9 mouse cellular contexts compared by ENCODE assay signal in the genomic region with DNA sequence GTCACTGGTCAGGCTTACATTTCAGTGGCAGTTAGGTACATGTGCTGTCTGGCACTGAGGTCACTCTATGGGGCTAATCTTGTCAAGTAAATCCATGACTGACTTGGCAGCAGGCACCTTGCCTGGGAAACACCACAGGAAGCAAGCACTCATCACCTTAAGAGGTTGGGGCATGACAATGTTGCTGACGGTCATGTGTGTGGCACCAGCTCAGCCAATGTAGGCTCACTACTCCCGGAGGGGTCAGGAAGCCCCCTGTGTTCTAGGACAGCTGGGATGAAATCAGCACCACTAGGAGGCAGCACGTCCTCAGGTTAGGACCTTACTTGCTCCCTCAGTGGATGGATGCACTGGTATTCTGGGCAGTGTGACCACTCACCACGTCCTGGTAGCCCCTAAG. TPM values are rescaled to one million over a fixed set of nuclear protein-coding genes. Genes with fewer than 3 reads are reported as not detected.
DNase-seq lines count a peak whose midpoint lies in the region; ATAC-seq and TF ChIP-seq lines count a peak whose summit lies in the region.
"Had no signal": no experiment of that assay in that cellular context is flagged by ENCODE, and none has a peak within 500 bp of the region (broad histone marks: within the 10 kb centered on the region; RNA-seq: fewer than 3 reads in every experiment).

No protein-coding gene starts in this region.

- no peak for TF ChIP-seq POLR2A in brain, embryonic 14.5 days (IDR thresholded peaks at IDR 0.05; ENCODE audit: borderline replicate concordance, extremely low read depth, insufficient read depth, insufficient read length, poor library complexity, severe bottlenecking)

- peak; percentile 36 for TF ChIP-seq CTCF in E14TG2a.4 (conservative IDR thresholded peaks at IDR 0.05; ENCODE audit: low read length)
- peak; percentile 29; the same call in 1 of the 2 replicates for TF ChIP-seq CTCF in brain, embryonic 14.5 days (IDR thresholded peaks at IDR 0.05; ENCODE audit: borderline replicate concordance, extremely low read depth, insufficient read depth, insufficient read length)

- ATAC-seq in kidney, embryonic 16.5 days (ENCODE audit: low FRiP score, low TSS enrichment): no peak
- ATAC-seq in limb, embryonic 12.5 days (ENCODE audit: insufficient number of reproducible peaks, insufficient read depth, low FRiP score, low TSS enrichment, low read depth): no peak
- no peak for ATAC-seq in erythroid progenitor cell, adult 5-6 weeks (replicated peaks; ENCODE audit: low FRiP score, poor library complexity, severe bottlenecking)
- ATAC-seq in cerebellum, adult (ENCODE audit: insufficient number of reproducible peaks, low FRiP score, low TSS enrichment): no peak

- no peaks in the 10 kb centered on the region for H3K27me3 ChIP-seq in kidney, embryonic 16.5 days (ENCODE audit: insufficient read depth, low read length)
- H3K27me3 ChIP-seq in E14TG2a.4 (ENCODE audit: insufficient read depth, low read length): peaks cover 18% of the 10 kb centered on the region
- H3K27me3 ChIP-seq in limb, embryonic 12.5 days: no peaks in the 10 kb centered on the region; the same call in 1 of the 2 replicates

- H3K36me3 ChIP-seq in kidney, embryonic 16.5 days (ENCODE audit: insufficient read depth, low read length): peaks cover 30% of the 10 kb centered on the region
- peaks cover 44% of the 10 kb centered on the region for H3K36me3 ChIP-seq in E14TG2a.4 (ENCODE audit: insufficient read depth, low read length)
- H3K36me3 ChIP-seq in limb, embryonic 12.5 days: peaks cover 53% of the 10 kb centered on the region

- peak; percentile 52 for DNase-seq in kidney, adult 18-20 months
- peak; percentile 5 for DNase-seq in brain, embryonic 14.5 days (ENCODE audit: low read depth)
- DNase-seq in left cerebral cortex, postnatal 14 days (ENCODE audit: low spot score in 2 of 2): no peak

- no peak overlapping the region for H3K27ac ChIP-seq in kidney, embryonic 16.5 days (ENCODE audit: low read length)
- H3K27ac ChIP-seq in limb, embryonic 12.5 days: 0 out of 2 replicates have a peak overlapping the region, but pooled peaks have one; percentile 8
- H3K27ac ChIP-seq: forebrain, embryonic 10.5 days had no signal

- no peak overlapping the region for H3K4me3 ChIP-seq in kidney, embryonic 16.5 days (ENCODE audit: low read length)
- no peak overlapping the region for H3K4me3 ChIP-seq in E14TG2a.4 (replicated peaks; ENCODE audit: low read length)
- no peak overlapping the region for H3K4me3 ChIP-seq in limb, embryonic 12.5 days (replicated peaks)
- H3K4me3 ChIP-seq: forebrain, embryonic 10.5 days had no signal

- no peak overlapping the region for H3K9ac ChIP-seq in kidney, embryonic 16.5 days (replicated peaks; ENCODE audit: low read length)
- no peak overlapping the region for H3K9ac ChIP-seq in limb, embryonic 12.5 days (replicated peaks)

- peaks cover 40% of the 10 kb centered on the region for H3K4me1 ChIP-seq in kidney, embryonic 16.5 days (ENCODE audit: insufficient read depth, low read length)
- H3K4me1 ChIP-seq in E14TG2a.4 (replicated peaks; ENCODE audit: low read depth, low read length): peaks cover 47% of the 10 kb centered on the region
- peaks cover 24% of the 10 kb centered on the region for H3K4me1 ChIP-seq in limb, embryonic 12.5 days (replicated peaks)

- intact Hi-C loops in left cerebral cortex, postnatal 14 days (cut with DNase I): no loop called here

- 48% methylated on average over 4 of the region's 4 CpGs for WGBS in kidney, embryonic 16.5 days
- 54% methylated on average over 4 of the region's 4 CpGs for WGBS in limb, embryonic 12.5 days

- H3K9me3 ChIP-seq in kidney, embryonic 16.5 days (ENCODE audit: low read length): no peaks in the 10 kb centered on the region
- H3K9me3 ChIP-seq in E14TG2a.4 (ENCODE audit: low read length): no peaks in the 10 kb centered on the region
- H3K9me3 ChIP-seq in limb, embryonic 12.5 days: no peaks in the 10 kb centered on the region
- H3K9me3 ChIP-seq: forebrain, embryonic 10.5 days had no signal

- no peak overlapping the region for H3K4me2 ChIP-seq in kidney, embryonic 16.5 days (replicated peaks; ENCODE audit: low read depth, low read length)
- H3K4me2 ChIP-seq in limb, embryonic 12.5 days: no peak overlapping the region

RNA-seq across cellular contexts. Expression of gene Mcrip1, which starts 7.6 kb away (rescaled TPM):
- 218 and 232 TPM in 2 replicates for polyA plus RNA-seq in kidney, embryonic 16.5 days (2015; fragmentation: Nextera tagmentation; extraction: Ambion mirVana)
- polyA plus RNA-seq in brain, embryonic 14.5 days (2012; rRNA removed): 204 and 253 TPM in 2 replicates
- 221 and 229 TPM in 2 replicates for polyA plus RNA-seq in limb, embryonic 12.5 days (2016; fragmentation: Nextera tagmentation; extraction: Ambion mirVana)
- 19.8 and 23.5 TPM in 2 replicates for total RNA-seq in erythroid progenitor cell, adult 5-6 weeks (2015; ENCODE audit: low replicate concordance)
- total RNA-seq in erythroid progenitor cell, adult 5-6 weeks (2017; ENCODE audit: low replicate concordance): 1.7 and 5.6 TPM in 2 replicates
- total RNA-seq in left cerebral cortex, postnatal 14 days (2021): 100 to 1,000 TPM in 1 of 2 experiments, 10 to 100 TPM in 1; 95.9 to 101 TPM

RNA-seq across cellular contexts. Expression of gene Ppp1r27, which starts 9.0 kb away (rescaled TPM):
- 0.55 and 0.57 TPM in 2 replicates for polyA plus RNA-seq in kidney, embryonic 16.5 days (2015; fragmentation: Nextera tagmentation; extraction: Ambion mirVana)
- not detected in 2 replicates for polyA plus RNA-seq in brain, embryonic 14.5 days (2012; rRNA removed)
- not detected in 2 replicates for polyA plus RNA-seq in limb, embryonic 12.5 days (2016; fragmentation: Nextera tagmentation; extraction: Ambion mirVana)
- total RNA-seq in erythroid progenitor cell, adult 5-6 weeks (2015; ENCODE audit: low replicate concordance): not detected in 2 replicates
- total RNA-seq in erythroid progenitor cell, adult 5-6 weeks (2017; ENCODE audit: low replicate concordance): not detected in 2 replicates
- not detected for total RNA-seq in left cerebral cortex, postnatal 14 days (2021)
- polyA plus RNA-seq: forebrain, embryonic 10.5 days had no signal

RNA-seq across cellular contexts. Expression of gene Gcgr, which starts 11.4 kb away (rescaled TPM):
- polyA plus RNA-seq in kidney, embryonic 16.5 days (2015; fragmentation: Nextera tagmentation; extraction: Ambion mirVana): 4.7 and 5.5 TPM in 2 replicates
- 0.32 and 0.36 TPM in 2 replicates for polyA plus RNA-seq in brain, embryonic 14.5 days (2012; rRNA removed)
- polyA plus RNA-seq in limb, embryonic 12.5 days (2016; fragmentation: Nextera tagmentation; extraction: Ambion mirVana): 3.8 and 4.0 TPM in 2 replicates
- not detected in 2 replicates for total RNA-seq in erythroid progenitor cell, adult 5-6 weeks (2015; ENCODE audit: low replicate concordance)
- total RNA-seq in erythroid progenitor cell, adult 5-6 weeks (2017; ENCODE audit: low replicate concordance): not detected in 2 replicates
- under 1 TPM; 0.17 to 0.18 TPM for total RNA-seq in left cerebral cortex, postnatal 14 days (2021)

RNA-seq across cellular contexts. Expression of gene P4hb, which starts 31.1 kb away (rescaled TPM):
- 843 and 914 TPM in 2 replicates for polyA plus RNA-seq in kidney, embryonic 16.5 days (2015; fragmentation: Nextera tagmentation; extraction: Ambion mirVana)
- polyA plus RNA-seq in brain, embryonic 14.5 days (2012; rRNA removed): 162 and 206 TPM in 2 replicates
- polyA plus RNA-seq in limb, embryonic 12.5 days (2016; fragmentation: Nextera tagmentation; extraction: Ambion mirVana): 620 and 631 TPM in 2 replicates
- 101 and 104 TPM in 2 replicates for total RNA-seq in erythroid progenitor cell, adult 5-6 weeks (2015; ENCODE audit: low replicate concordance)
- total RNA-seq in erythroid progenitor cell, adult 5-6 weeks (2017; ENCODE audit: low replicate concordance): 112 and 141 TPM in 2 replicates
- 100 to 1,000 TPM; 125 to 127 TPM for total RNA-seq in left cerebral cortex, postnatal 14 days (2021)

RNA-seq across cellular contexts. Expression of gene Arhgdia, which starts 39.5 kb away (rescaled TPM):
- polyA plus RNA-seq in kidney, embryonic 16.5 days (2015; fragmentation: Nextera tagmentation; extraction: Ambion mirVana): 696 and 712 TPM in 2 replicates
- 540 and 581 TPM in 2 replicates for polyA plus RNA-seq in brain, embryonic 14.5 days (2012; rRNA removed)
- 484 and 518 TPM in 2 replicates for polyA plus RNA-seq in limb, embryonic 12.5 days (2016; fragmentation: Nextera tagmentation; extraction: Ambion mirVana)
- 134 and 150 TPM in 2 replicates for total RNA-seq in erythroid progenitor cell, adult 5-6 weeks (2015; ENCODE audit: low replicate concordance)
- 45.3 and 49.3 TPM in 2 replicates for total RNA-seq in erythroid progenitor cell, adult 5-6 weeks (2017; ENCODE audit: low replicate concordance)
- total RNA-seq in left cerebral cortex, postnatal 14 days (2021): 100 to 1,000 TPM; 397 to 401 TPM

Comparison
In these comparisons a context has a peak if more than half of its experiments do, and no peak if none do; other contexts are left out.
1. DNase-seq: peak in kidney, adult 18-20 months (single experiment) and brain, embryonic 14.5 days (single experiment); none in left cerebral cortex, postnatal 14 days (0 of 2).